In genomic region chr7:118993597-118994230, GRCm38 (mm10) we compare ENCODE assay signal across 8 mouse cellular contexts. TPM values are rescaled to one million over a fixed set of nuclear protein-coding genes. Genes with fewer than 3 reads are reported as not detected.
DNase-seq lines count a peak whose midpoint lies in the region; ATAC-seq lines count a peak whose summit lies in the region.

No protein-coding gene starts in this region.

- H3K27me3 ChIP-seq in forebrain, embryonic 14.5 days (replicated peaks; ENCODE audit: control insufficient read depth, insufficient read depth, low read length) = no peaks in the 10 kb centered on the region
- H3K27me3 ChIP-seq in limb, embryonic 10.5 days (ENCODE audit: low read depth, poor library complexity, severe bottlenecking) = peaks cover 5% of the 10 kb centered on the region; the same call in 1 of the 2 replicates

- peak overlapping the region; percentile 79 for H3K9ac ChIP-seq in forebrain, embryonic 14.5 days (ENCODE audit: low read length)

- ATAC-seq in forebrain, embryonic 14.5 days = peak; percentile 19

- WGBS in forebrain, embryonic 14.5 days = 1% methylated on average over 26 of the region's 26 CpGs
- WGBS in limb, embryonic 10.5 days = under 1% methylated on average over 26 of the region's 26 CpGs

- peak overlapping the region; percentile 90 for H3K4me3 ChIP-seq in brown adipose tissue, adult 24 weeks (ENCODE audit: insufficient read depth, low read depth, low read length)
- H3K4me3 ChIP-seq in forebrain, embryonic 14.5 days (ENCODE audit: low read depth, low read length) = peak overlapping the region; percentile 55
- peak overlapping the region; percentile 69 for H3K4me3 ChIP-seq in limb, embryonic 10.5 days

- peak overlapping the region; percentile 86 for H3K4me2 ChIP-seq in forebrain, embryonic 14.5 days (ENCODE audit: low read length)

- DNase-seq in left cerebral cortex, postnatal 4 days = peak; percentile 53
- DNase-seq in left cerebral cortex, postnatal 25 days (ENCODE audit: low spot score in 2 of 2) = no peak
- DNase-seq in forebrain, embryonic 14.5 days (ENCODE audit: low spot score) = peak; percentile 83
- DNase-seq in limb, embryonic 10.5 days (ENCODE audit: low spot score) = peak; percentile 59
- peak; percentile 35 for DNase-seq in retina, embryonic 14.5 days (ENCODE audit: low spot score)
- no peak for DNase-seq in layer of hippocampus, adult 11-12 months (ENCODE audit: low spot score)
- no peak for DNase-seq in natural killer cell, adult 2 months (ENCODE audit: low spot score in 2 of 2)

- H3K9me3 ChIP-seq in forebrain, embryonic 14.5 days (replicated peaks; ENCODE audit: control insufficient read depth, low read length) = no peaks in the 10 kb centered on the region
- H3K9me3 ChIP-seq in limb, embryonic 10.5 days (replicated peaks) = no peaks in the 10 kb centered on the region

- intact Hi-C loops in left cerebral cortex, postnatal 4 days (cut with DNase I) = loop anchor here (5.0 kb wide), 1 partner anchor 136 kb away; the partner anchor contains the start of genes Iqck and Knop1
- intact Hi-C loops in left cerebral cortex, postnatal 25 days (cut with DNase I) = loop anchor here (1.0 to 5.0 kb wide), 3 partner anchors 61 to 138 kb away; partner anchors contain the start of gene Iqck

- peak overlapping the region; percentile 52 for H3K27ac ChIP-seq in brown adipose tissue, adult 24 weeks (replicated peaks; ENCODE audit: low read depth, low read length)
- peak overlapping the region; percentile 73 for H3K27ac ChIP-seq in forebrain, embryonic 14.5 days (ENCODE audit: low read depth, low read length)
- peak overlapping the region; percentile 86 for H3K27ac ChIP-seq in limb, embryonic 10.5 days

- H3K36me3 ChIP-seq in forebrain, embryonic 14.5 days (ENCODE audit: control insufficient read depth, insufficient read depth, low read length) = no peaks in the 10 kb centered on the region
- H3K36me3 ChIP-seq in limb, embryonic 10.5 days = no peaks in the 10 kb centered on the region

- peaks cover 4% of the 10 kb centered on the region for H3K4me1 ChIP-seq in brown adipose tissue, adult 24 weeks (ENCODE audit: control insufficient read depth, insufficient read depth, insufficient read length, low read length)
- peaks cover 48% of the 10 kb centered on the region for H3K4me1 ChIP-seq in forebrain, embryonic 14.5 days (ENCODE audit: control insufficient read depth, insufficient read depth, low read length)
- H3K4me1 ChIP-seq in limb, embryonic 10.5 days = peaks cover 40% of the 10 kb centered on the region

RNA-seq across cellular contexts. Expression of gene Gprc5b, which starts 1.3 kb away (rescaled TPM):
- total RNA-seq in left cerebral cortex, postnatal 4 days (2021) = 10 to 100 TPM; 17.9 to 20.2 TPM
- 10 to 100 TPM; 98.0 to 99.8 TPM for total RNA-seq in left cerebral cortex, postnatal 25 days (2021)
- 55.7 and 65.8 TPM in 2 replicates for polyA plus RNA-seq in brown adipose tissue, adult 24 weeks (2012; ENCODE audit: insufficient read depth, insufficient read length, missing spikeins)
- polyA plus RNA-seq in forebrain, embryonic 14.5 days (2014; fragmentation: Nextera tagmentation; extraction: Ambion mirVana) = 12.6 and 14.3 TPM in 2 replicates
- polyA plus RNA-seq in limb, embryonic 10.5 days (2016; fragmentation: Nextera tagmentation; extraction: Ambion mirVana) = 6.6 and 8.2 TPM in 2 replicates

Comparison
In these comparisons a context has a peak if more than half of its experiments do, and no peak if none do; other contexts are left out.
1. DNase-seq: peak in left cerebral cortex, postnatal 4 days (single experiment), forebrain, embryonic 14.5 days (single experiment), limb, embryonic 10.5 days (single experiment) and retina, embryonic 14.5 days (single experiment); none in left cerebral cortex, postnatal 25 days (0 of 2), layer of hippocampus, adult 11-12 months (single experiment) and natural killer cell, adult 2 months (0 of 2).
2. Peak in every context shown above with its lines, with median percentiles within 50 percentile points of each other: H3K27ac ChIP-seq and H3K4me3 ChIP-seq.